Mouse (Mus musculus) adrenal gland, adult (tissue): ENCODE results near the gene Sh3pxd2a.

ENCODE experiments used
- DNase-seq, 2 experiments: peaks; one replicate each; pipeline ENCODE4 v3.0.0; 2022 to 2023; ENCODE audit warnings: low spot score in 1 of 2; ENCODE audit not compliant: inconsistent age in 2 of 2

The Sh3pxd2a gene

DNA sequence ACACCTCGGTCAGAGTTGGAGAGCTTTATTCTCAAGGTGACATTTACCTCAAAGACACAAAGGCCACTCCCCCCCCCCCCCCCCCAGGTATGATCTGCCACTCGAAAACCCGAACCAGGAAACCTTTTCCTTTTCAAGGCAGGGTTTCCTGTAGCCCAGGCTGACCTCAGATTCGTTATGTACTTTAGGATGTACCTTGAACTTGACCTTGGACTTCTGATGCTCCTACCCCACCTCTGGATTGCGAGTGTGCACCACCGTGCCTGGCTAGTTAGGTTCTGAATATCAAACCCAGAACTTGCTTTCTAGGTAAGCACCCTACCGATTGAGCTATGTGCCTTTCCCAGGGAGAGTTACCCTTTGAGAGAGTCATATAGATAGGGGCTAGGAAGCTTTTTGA is 215.9 kb downstream of the Sh3pxd2a start:
- no peak for DNase-seq

DNA sequence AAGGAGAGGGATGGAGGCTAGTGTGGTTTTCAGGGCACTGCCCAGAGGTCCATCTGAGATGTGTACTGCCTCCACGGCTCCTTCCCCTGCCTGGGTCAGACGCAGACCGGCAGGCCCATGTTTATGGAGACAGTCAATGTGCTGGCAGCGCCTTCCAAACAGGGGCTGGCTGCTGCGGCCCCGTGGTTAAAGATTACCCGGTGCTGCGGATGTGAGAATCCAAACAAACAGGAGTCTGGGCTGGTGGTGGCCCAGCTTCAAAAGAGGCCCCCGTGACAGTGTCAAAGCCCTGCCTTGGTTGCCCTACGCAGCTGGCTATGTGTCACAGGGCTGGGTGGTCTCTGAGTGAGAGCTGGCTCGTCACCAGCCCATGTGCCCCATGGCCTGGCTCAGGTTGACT is 216.4 kb downstream of the Sh3pxd2a start:
- DNase-seq: no peak

DNA sequence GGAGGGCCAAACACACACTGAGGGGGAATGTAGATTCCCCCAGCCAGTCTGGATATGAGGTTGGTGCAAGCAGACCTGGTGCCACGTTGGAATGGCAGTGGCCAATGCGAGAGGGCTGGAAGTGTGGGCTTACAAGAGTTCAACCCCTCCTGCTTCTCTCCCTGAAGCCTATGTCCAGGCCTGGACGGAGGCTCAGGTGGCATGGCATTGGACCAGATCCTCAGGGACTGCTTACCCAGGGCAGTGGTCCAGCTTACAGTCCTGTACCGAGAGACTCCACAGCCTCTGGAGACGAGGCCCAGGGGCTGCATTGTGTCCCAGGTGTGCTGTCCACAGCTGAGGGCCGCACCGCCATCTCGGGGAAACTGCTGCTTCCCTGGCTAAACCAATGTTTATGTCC is 218.7 kb downstream of the Sh3pxd2a start:
- DNase-seq: no peak

DNA sequence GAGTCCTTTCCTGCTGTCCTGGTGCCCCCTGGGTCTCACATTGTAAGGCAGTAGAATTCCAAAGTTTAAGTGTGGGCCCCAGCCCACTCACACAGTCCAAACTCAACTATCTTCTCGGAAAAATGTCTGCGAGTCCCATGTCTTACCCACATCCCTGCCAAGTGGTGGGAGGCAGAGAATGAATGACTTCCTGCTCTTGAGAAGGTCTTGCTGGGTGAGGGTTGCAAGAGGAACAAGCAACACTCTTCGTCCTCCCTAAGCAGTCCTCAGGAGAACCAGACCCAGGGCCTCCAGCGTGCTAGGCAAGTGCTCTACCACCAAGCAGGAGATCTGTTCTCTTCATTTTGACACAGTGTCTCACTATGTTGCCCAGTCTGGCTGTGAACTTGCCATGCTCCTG is 222.0 kb downstream of the Sh3pxd2a start:
- no peak for DNase-seq

DNA sequence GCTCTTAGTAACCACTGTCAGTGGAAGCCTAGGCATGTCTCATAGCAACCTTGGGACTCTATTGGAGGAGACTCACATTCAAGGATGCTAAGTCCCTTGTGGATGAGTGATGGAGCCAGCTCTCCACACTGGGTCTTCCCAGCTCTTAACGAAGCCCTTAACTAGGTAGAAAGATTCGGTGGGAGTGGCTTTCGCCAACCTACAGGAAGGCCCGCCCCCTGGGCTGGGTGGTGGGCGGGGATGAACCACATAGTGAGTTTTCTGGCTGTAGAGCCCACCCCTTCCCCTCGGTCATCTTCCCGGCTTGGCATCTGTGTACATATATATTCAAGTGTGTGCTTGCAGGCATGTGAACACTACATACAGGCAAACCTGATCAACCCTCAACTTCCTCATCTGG is 223.2 kb downstream of the Sh3pxd2a start:
- no peak for DNase-seq

DNA sequence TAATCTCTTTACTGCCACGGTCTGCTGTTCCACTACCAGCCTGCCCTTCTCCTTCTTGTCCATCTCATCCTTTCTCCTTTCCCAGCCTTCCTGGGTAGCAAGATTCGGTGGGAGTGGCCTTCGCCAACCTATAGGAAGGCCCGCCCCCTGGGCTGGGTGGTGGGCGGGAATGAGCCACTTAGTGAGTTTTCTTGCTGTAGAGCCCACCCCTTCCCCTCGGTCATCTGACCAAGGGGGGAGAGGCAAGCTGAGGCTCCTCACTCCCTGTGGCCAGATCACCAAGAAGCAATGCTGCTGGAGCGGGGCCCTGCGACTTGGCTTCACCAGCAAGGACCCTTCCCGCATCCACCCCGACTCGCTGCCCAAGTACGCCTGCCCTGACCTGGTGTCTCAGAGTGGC is 224.1 kb downstream of the Sh3pxd2a start:
- no peak for DNase-seq

DNA sequence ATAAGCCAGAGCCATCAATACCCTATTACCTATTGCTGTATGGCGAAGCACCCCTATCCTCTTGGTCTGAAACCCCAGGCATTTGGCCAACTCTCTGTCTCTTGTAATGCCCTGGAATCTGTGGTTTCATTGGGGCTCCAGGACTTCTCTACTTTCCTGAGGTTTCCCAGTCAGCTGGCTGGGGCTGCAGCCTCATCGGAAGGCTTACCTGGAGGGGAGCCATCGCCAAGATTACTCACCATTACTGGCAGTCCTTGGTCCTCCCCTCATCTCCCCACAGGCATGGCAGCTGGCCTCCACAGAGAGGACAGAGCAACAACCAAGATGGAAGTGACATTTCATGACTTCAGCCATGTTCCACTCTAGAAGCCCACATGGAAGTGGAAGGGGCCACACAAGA is 231.1 kb downstream of the Sh3pxd2a start:
- DNase-seq: peak; percentile 57 to 58

DNA sequence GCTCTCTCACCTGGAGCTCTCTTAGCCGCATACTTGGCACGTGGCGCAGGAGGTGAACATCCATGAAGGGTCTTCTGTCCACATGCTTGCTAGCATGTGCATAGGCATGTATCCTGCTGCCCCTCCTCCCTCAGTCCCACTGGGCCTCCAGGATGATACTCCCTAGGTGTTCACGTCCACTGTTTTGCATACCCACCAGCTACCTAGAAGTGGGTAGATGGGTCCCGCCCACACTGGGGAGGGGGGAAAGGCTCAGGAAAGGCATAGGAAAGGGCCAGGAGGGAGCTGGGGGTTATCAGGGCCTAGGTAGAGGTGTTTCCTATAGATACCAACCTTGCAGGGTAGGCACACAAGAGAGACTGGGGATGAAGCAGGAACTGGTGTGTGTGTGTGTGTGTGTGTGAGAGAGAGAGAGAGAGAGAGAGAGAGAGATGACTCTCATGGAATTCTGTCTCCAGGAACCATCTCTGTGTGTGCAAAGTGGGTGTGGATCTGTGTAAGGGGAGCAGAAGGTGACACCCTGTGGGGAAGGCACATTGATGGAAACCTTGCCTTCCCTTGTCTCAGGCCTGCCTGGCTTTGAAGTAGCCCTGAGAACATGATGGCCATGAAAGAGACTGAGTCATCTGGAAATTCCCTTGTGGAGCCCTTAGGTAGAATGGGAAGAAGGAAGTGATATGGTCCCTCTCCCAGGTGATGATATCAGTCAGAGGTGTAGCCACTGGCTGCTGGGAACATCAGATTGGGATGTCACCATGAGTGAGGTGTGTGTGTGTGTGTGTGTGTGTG is 231.9 kb downstream of the Sh3pxd2a start:
- peak; percentile 68 to 73 for DNase-seq

DNA sequence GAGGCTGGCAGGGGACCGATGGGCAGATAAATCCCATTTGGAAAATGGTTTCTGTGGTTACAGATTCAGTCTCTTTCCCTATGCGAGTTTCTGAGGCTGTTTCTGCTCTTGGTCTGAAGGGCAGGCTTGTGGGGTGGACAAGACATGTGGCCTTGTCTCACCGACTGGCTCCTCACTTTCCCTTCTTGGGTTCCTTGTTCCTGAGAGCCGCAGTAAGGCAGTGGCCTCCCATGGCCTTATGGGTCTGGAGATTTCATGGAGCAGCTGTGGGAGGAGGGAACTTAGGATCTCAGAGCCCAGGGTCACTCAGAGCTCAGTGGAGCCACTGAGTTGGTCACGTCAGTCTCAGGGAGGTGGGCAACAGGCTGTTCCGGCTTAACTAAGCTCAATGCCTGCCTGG is 232.8 kb downstream of the Sh3pxd2a start:
- no peak for DNase-seq

DNA sequence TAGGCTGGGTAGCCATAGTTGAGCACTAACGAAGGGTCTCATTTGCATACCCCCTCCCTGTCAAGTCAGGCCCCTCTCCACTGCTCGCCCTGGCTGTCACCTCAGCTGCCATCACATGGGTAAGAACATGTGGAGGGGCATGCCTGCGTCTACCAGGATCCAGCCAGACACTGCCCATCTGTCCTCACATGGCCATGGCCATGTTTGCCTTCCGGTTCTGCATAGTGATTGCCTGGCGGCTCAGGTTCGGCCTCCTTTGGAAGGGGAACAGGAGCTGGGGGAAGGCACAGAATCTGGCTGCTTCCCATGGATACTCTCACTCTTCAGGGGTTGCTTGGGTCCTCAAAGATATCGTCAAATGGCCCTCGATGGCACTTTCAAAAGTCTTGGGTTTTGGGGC is 233.5 kb downstream of the Sh3pxd2a start:
- DNase-seq: peak in 1 of 2 experiments; percentile 25

DNA sequence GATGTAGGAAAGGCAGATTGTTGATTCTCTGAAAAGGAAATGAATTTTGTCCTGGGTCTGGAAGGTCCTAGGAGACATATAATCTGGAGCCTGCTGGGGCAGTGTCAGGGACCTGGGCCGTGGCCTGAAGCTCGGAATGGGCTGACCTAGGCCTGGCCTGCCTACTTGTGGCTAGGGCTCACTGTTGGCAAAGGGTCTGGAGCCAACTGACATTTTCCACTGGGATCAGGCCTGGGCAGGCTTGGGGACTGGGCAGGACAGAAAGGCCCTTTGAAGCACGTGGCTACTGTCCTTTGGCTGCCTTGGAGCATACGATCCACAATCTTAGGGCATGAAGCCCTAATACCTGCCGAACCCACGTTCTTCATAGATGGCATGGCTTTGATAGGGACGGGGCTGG is 234.1 kb downstream of the Sh3pxd2a start:
- peak in 1 of 2 experiments; percentile 33 for DNase-seq

DNA sequence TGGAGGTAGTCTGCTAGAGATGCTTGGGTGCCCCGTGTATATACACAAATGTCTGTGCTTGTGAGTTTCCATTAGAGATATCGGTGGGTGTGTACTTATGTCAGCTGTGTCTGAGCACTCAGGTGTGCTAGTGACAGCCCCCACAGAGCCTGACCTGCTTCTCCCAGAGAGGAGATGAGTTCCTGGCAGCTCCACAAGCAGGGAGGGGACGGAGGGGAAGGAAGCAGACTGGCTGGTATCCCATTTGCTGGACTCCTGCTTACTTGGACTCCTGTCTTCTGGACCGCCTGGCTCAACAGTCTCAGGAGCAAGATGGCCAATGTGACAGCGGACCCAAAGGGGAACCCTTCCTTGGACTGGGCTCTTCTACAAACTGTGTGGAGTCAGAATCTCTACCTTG is 234.7 kb downstream of the Sh3pxd2a start:
- DNase-seq: peak; percentile 40 to 64

DNA sequence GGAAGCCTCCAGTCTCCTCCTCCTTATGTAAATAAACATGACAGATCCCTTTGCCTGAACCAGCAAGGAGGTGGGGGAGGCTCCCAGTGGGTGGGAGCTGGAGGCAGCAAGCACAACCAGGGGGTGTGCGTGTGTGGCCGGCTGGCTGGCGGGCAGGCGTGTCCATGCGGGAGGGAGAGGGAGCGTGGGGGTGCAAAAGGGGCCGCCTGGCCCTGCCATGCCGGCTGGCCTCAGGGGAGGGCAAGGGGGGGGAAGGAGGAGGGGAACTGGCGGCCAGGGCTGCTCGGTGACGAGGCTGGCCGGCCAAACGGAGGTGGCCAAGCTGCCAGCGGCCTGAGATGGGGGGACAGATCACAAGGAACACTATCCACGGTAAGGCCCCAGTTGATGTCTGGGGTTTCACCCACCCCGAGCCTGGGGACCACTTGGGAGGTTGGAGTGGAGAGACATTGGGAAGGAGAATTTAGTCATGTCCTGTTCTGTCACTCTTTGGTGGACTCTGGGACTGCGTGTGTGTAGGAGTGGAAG is 235.4 kb downstream of the Sh3pxd2a start:
- peak; percentile 84 to 87 for DNase-seq

DNA sequence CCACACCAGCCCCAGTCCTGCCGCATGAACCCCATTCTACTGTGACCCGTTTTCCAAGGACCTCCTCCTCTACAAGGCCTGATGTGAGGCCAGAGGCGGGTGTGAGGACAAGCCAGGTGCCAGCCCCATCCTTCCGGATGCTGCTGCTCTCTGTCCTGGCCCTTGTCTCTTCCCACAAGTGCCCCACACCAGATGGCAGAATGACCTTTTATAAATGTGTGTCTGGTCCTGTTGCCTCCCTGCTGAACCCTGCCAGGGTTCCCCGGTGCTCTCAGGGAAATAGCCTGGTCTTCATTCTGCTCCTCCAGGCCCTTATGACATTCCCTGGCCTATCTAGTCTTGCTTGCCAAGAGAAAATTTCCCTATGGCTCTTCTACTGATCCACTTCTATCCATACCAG is 238.4 kb downstream of the Sh3pxd2a start:
- no peak for DNase-seq

DNA sequence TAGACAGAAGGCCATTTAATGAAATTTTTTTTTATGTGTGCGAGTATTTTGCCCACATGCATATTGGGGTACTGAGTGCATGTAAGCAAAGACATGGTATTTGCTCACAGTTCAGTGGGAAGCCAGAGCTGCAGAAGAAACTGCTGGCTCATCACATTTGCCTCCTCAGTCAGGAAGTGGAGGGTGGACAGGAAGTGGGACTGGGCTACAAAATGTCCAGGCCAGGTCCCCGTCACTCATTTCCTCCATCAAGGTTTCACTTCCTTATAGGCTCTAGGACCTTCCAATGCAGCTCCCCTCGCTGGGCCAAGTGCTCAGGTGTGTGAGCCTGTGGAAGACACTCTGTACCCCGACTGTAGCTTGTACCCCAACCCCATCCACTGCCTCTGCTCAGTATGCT is 239.5 kb downstream of the Sh3pxd2a start:
- DNase-seq: no peak

DNA sequence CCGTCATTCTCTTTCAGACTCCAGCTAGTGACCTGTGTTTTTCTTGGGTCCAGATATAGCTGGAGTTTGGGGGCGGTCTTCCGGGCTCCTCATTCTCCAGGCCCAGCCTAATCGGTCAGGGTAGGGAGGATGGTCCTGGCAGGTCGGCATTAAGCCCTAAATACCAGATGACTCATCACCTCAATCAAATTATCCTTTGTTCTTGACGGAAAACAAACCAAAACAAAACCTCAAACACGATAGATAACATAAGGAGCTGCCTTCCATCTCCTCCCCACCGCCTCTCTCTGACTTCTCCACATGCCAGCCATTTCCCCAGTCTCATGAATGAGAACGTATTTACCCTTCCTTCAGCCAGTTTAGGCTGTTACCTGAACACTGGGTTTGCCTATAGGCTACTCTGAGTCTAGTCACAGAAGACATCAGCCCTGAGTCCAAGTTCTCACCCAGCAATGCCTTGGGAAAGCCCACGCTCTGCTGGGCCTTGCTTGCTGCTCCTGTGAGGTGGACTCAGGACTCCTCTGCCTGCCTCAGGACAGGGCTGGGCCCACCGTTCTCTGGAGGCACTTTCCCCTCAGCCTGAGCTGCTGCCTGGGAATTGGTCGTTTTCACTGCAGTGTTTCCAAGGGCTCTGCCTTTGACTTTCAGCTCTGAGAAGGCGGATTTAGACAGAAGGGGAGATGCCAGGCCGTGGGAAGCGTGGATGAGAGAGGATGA is 241.2 kb downstream of the Sh3pxd2a start:
- DNase-seq: peak in 1 of 2 experiments; percentile 88

DNA sequence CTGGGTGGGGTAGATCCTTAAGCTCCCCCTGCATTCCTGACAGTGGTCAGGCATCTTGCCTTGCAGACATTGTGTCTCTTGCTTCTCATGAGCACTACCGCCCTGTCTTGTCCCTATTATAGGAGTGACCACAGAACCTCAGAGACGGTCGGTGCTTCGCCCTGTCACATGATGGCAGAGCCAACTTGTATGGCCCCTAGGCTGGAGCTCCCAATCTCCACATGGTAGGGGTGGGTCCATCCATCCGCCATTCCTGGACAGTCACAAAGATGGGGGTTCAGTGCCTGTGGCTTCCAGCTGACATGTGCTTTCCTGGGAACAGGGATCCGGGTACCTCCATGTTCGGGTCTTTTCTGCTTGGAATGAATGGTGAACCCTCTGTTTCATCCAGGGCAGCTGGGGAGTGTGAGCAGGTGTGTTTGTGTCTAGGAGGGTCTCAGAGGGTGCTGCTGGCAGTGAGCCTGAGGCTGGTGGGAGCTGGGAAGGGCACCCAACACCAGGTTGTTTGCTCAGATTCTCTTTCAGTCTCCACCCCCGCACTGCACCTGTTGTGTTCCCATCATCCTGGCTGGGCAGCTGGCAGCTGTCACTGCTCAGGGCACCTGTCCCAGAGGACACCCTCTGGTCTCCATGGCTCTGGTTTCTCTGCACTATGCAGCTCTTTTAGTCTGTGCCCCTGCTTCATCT is 241.9 kb downstream of the Sh3pxd2a start:
- DNase-seq: peak in 1 of 2 experiments; percentile 65

DNA sequence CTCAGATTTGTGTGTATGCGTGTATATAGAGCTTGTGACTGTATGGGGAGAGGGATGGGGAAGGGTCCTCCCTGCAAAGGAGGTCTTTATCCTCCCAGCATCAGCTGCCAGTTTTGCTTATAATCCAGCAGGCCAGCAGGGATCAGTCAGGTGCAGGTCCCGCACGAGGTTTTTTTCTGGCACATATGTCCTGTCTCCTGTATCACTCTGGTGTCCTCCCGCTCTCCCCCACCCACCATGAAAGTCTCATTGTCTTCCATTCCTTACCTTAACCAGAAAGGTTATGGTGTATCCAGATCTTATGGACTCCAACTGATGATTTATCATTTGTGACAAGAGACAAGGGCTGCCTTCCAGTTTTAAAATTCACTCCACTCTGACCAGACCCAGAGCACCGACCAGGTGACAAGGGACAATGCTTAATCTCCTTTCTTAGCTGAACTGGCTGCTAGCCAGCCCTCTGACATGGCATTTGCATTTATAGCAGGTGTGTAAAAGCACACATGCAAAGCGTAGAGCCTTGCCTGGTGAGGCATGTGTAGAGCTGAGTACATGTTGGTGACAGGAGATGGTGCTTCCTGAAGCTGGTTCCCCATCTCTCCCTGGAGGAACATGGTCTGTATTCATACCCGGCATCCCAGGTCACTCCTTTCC is 242.6 kb downstream of the Sh3pxd2a start:
- peak in 1 of 2 experiments; percentile 50 for DNase-seq

DNA sequence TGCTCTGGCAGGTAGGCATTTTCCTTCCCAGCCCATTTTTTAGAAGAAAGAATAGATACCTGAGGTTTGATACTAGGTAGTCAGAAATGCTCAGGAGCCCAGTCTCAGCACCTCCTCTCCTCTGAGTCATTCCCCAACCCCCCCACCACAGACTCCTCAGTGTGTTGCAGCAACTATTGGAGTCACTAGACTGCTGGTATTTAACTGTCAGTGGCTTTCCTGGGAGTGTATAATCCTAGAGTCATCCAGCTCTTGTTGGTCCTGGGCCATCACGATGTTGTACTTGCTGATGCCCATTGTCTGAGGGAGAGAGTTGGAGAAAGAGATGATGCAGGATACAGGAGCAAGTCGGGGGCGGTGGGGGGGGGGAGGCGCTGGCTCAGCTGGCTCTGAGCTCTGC is 243.2 kb downstream of the Sh3pxd2a start:
- peak in 1 of 2 experiments; percentile 60 for DNase-seq

DNA sequence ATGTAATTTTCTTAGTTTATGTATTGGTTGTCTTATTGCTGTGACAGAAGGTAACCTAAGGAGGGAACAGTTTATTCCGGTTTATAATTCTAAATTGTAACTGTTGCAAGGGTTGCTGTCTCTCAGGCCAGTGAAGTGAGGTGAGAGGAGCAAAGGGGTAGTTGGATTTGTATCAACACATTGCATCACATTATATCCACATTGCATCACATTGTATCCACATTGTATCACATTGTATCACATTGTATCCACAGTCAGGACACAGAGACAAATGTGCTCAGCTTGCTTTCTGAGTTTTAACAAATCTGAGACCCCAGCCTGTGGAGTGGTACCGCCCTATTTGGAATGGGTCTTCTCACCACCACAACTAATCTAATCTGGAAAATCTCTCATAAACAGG is 244.0 kb downstream of the Sh3pxd2a start:
- DNase-seq: peak in 1 of 2 experiments; percentile 66

DNA sequence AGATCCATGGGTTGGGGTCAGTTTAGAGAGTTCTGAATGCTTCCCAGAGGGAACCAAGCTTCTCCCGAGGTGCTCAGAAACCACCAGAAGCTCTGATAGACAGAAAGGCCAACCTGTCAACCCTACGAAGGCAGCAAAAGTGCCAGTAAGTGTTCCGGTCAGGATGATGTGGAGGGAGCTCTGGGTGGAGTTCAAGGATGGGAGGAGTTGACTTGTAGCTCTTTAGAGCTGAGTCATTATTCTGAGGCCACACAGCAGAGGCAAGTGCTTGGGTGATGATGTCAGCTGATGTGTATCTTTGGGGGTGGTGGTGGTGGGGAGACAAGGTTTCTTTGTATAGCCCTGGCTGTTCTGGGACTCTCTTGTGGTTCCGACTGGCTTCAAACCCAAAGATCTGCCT is 244.6 kb downstream of the Sh3pxd2a start:
- peak; percentile 83 to 88 for DNase-seq
